Mouse (Mus musculus) ovary, postnatal 36 days (tissue): ENCODE data around the gene Srsf12.
A peak's percentile ranks its signal among the peaks of the same experiment; 100 is the strongest.

Source experiments
- DNase-seq: peaks from one replicate; pipeline ENCODE4 v3.0.0; 2022; ENCODE audit warnings: low spot score, mixed read lengths

Gene Srsf12

GRCm38 (mm10) chr4:33208881-33209841 lies at the start of gene Srsf12:
Srsf12 (plus strand) TSS chr4:33208991.
- peak; percentile 20 for DNase-seq

GRCm38 (mm10) chr4:33183477-33183876 lies 25.3 kb upstream of the Srsf12 start:
- DNase-seq, result no peak

GRCm38 (mm10) chr4:33188164-33188563 lies 20.6 kb upstream of the Srsf12 start:
- peak; percentile 56 for DNase-seq

GRCm38 (mm10) chr4:33188781-33189734 lies 19.7 kb upstream of the Srsf12 start:
- peak; percentile 96 for DNase-seq

- DNase-seq, result no peak
Observed at GRCm38 (mm10) chr4:33189735-33190036, 19.1 kb upstream of the Srsf12 start, which contains the start of gene Pm20d2. Pm20d2 (minus strand) TSS chr4:33189737.

- DNase-seq, result no peak
Observed at GRCm38 (mm10) chr4:33198117-33198516, 10.7 kb upstream of the Srsf12 start.

- peak; percentile 62 for DNase-seq
Observed at GRCm38 (mm10) chr4:33204682-33205081, 4.1 kb upstream of the Srsf12 start.

- no peak for DNase-seq
Observed at GRCm38 (mm10) chr4:33207551-33207950, 1.2 kb upstream of the Srsf12 start.

- no peak for DNase-seq
Observed at GRCm38 (mm10) chr4:33221847-33222246, 13.1 kb downstream of the Srsf12 start.

- no peak for DNase-seq
Observed at GRCm38 (mm10) chr4:33224003-33224675, 15.3 kb downstream of the Srsf12 start.

- DNase-seq, result no peak
Observed at GRCm38 (mm10) chr4:33227164-33227563, 18.4 kb downstream of the Srsf12 start.

GRCm38 (mm10) chr4:33229639-33230038 lies 20.8 kb downstream of the Srsf12 start:
- no peak for DNase-seq

- DNase-seq, result no peak
Observed at GRCm38 (mm10) chr4:33230881-33231280, 22.1 kb downstream of the Srsf12 start.

GRCm38 (mm10) chr4:33242536-33242935 lies 33.7 kb downstream of the Srsf12 start:
- DNase-seq, result no peak

- no peak for DNase-seq
Observed at GRCm38 (mm10) chr4:33243016-33243758, 34.4 kb downstream of the Srsf12 start.

GRCm38 (mm10) chr4:33243921-33244320 lies 35.1 kb downstream of the Srsf12 start:
- no peak for DNase-seq

GRCm38 (mm10) chr4:33245853-33246395 lies 37.1 kb downstream of the Srsf12 start:
- DNase-seq, result no peak

GRCm38 (mm10) chr4:33247479-33248053 lies 38.8 kb downstream of the Srsf12 start:
- peak; percentile 99 for DNase-seq

- DNase-seq, result peak; percentile 99
Observed at GRCm38 (mm10) chr4:33248062-33248889, 39.5 kb downstream of the Srsf12 start.

- DNase-seq, result no peak
Observed at GRCm38 (mm10) chr4:33248915-33249314, 40.1 kb downstream of the Srsf12 start.
